Mouse (Mus musculus) lung, postnatal 14 days (tissue): ENCODE results near the gene Siah3.
A peak's percentile ranks its signal among the peaks of the same experiment; 100 is the strongest.

ENCODE experiments used
- DNase-seq: peaks from one replicate; pipeline ENCODE4 v3.0.0; 2021

Gene Siah3

GRCm38 (mm10) chr14:75525376-75526145 lies 69.8 kb downstream of the Siah3 start:
- DNase-seq, result no peak

- peak; percentile 47 for DNase-seq
These were observed 71.8 kb downstream of the Siah3 start for GRCm38 (mm10) chr14:75527464-75528190.

DNA sequence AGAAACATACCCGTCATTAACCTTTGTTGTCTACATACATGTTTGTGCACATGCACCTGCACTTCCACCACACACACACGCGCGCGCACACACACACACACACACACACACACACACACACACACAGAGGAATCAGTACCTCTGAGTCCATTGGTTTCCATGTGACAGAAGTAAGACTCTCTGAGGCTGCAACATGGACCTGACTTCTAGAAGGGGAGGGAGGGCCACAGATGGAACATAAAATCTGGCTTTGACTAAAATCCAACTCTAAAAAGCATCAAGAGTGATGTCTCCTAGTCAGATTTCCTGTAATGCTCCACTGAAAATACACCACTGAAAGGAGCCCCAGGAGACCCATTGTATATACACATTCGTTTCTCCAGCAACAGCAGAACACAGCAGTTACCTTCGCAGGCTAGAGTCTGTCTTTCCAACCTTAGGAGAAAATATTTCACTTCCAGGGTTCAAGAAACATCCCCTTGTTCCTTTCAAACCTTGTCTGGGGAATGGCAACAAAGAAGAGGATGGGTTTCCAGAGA lies 75.1 kb downstream of the Siah3 start:
- no peak for DNase-seq

- DNase-seq, result no peak
These were observed 83.4 kb downstream of the Siah3 start for GRCm38 (mm10) chr14:75539205-75539604.

GRCm38 (mm10) chr14:75540216-75540995 lies 84.6 kb downstream of the Siah3 start:
- DNase-seq, result no peak

GRCm38 (mm10) chr14:75540996-75541350 lies 85.2 kb downstream of the Siah3 start:
- DNase-seq, result no peak

GRCm38 (mm10) chr14:75541731-75542130 lies 85.9 kb downstream of the Siah3 start:
- DNase-seq, result no peak

GRCm38 (mm10) chr14:75561577-75562331 lies 106.0 kb downstream of the Siah3 start:
- DNase-seq, result no peak

- DNase-seq, result peak; percentile 37
These were observed 109.9 kb downstream of the Siah3 start for GRCm38 (mm10) chr14:75565534-75566140.

- DNase-seq, result no peak
These were observed 110.5 kb downstream of the Siah3 start for GRCm38 (mm10) chr14:75566303-75566702.

- DNase-seq, result no peak
These were observed 123.2 kb downstream of the Siah3 start for GRCm38 (mm10) chr14:75579010-75579409.
